Mouse (Mus musculus) liver, embryonic 14.5 days (tissue): Measurements from ENCODE around the gene Irf2.

ENCODE experiments used
- CTCF ChIP-seq: IDR thresholded peaks from 2 replicates; pipeline ENCODE4 v1.5.1; 2016; ENCODE audit warnings: antibody characterized with exemption, low read depth, control low read depth
- EP300 ChIP-seq: IDR thresholded peaks from 2 replicates; pipeline ENCODE4 v1.6.1; 2016; ENCODE audit warnings: antibody characterized with exemption, low read depth

DNA sequence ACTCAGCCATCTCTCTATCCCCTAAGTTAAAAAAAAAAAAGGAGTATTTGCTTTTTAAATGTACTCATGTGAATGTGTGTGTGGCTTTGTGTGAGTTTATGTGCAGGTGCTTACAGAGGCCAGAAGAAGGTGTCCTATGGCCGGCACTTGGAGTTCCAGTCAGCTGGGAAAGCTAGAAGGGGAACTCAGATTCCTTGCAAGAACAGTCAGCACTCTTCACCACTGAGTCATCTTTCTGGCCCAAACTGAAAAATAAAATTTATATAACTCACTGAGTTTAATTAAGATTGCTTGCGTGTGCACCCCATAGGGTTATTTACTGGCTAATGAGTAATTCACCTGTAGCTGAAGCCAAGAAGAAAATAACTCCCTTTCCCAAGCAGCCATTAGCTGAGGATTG is 34.4 kb upstream of the Irf2 start:
- TF ChIP-seq CTCF (no peak), EP300 (no peak)
